Mouse (Mus musculus) limb, embryonic 12.5 days (tissue): Measurements from ENCODE around the gene Olfr201. TPM values are rescaled to one million over a fixed set of nuclear protein-coding genes. Genes with fewer than 3 reads are reported as not detected.
"Not testable (repeated sequence)": the region's sequence is repeated elsewhere in the genome, so short reads cannot be mapped to it uniquely, and the experiment has no call there.

Experiments
- ATAC-seq: fragments of 200-750 bp; cut with Nextera tagmentation; 2 replicates; pipeline ENCODE4 v1.8.0; 2017; ENCODE audit warnings: low read depth, moderate TSS enrichment; ENCODE audit not compliant: insufficient number of reproducible peaks, insufficient read depth, low FRiP score, low TSS enrichment
- H3K27ac ChIP-seq: fragments of 300-500 bp; sonication (generic); 2 replicates; pipeline ENCODE4 v1.5.1; 2016; ENCODE audit warnings: mild to moderate bottlenecking, moderate library complexity
- H3K27me3 ChIP-seq: fragments of 300-500 bp; sonication (generic); 2 replicates; pipeline ENCODE4 v1.6.1; 2016; ENCODE audit warnings: mild to moderate bottlenecking, moderate library complexity
- H3K36me3 ChIP-seq: fragments of 300-500 bp; sonication (generic); 2 replicates; pipeline ENCODE4 v1.6.1; 2016; ENCODE audit warnings: mild to moderate bottlenecking, moderate library complexity
- H3K4me1 ChIP-seq: fragments of 300-500 bp; sonication (generic); replicated peaks from 2 replicates; pipeline ENCODE4 v1.6.1; 2016
- H3K4me2 ChIP-seq: fragments of 300-500 bp; sonication (generic); 2 replicates; pipeline ENCODE4 v1.6.1; 2016; ENCODE audit warnings: mild to moderate bottlenecking, moderate library complexity
- H3K4me3 ChIP-seq: fragments of 300-500 bp; sonication (generic); replicated peaks from 2 replicates; pipeline ENCODE4 v1.5.1; 2016; ENCODE audit warnings: mild to moderate bottlenecking
- H3K9ac ChIP-seq: fragments of 300-500 bp; sonication (generic); replicated peaks from 2 replicates; pipeline ENCODE4 v1.6.1; 2016; ENCODE audit warnings: mild to moderate bottlenecking, moderate library complexity
- H3K9me3 ChIP-seq: fragments of 300-500 bp; sonication (generic); 2 replicates; pipeline ENCODE4 v1.6.1; 2016; ENCODE audit warnings: mild to moderate bottlenecking, moderate library complexity
- WGBS: fragments of 180-500 bp; shearing (Covaris S2); methylation state at CpG from one replicate; pipeline ENCODE4 v1.1.7; 2016; 5-methylcytosine and 5-hydroxymethylcytosine counted together
- polyA plus RNA-seq: library from polyadenylated mRNA; unstranded; fragments of >200 nt; fragmentation: Nextera tagmentation; extraction: Ambion mirVana; gene quantifications from 2 replicates; pipeline ENCODE4 v1.2.1, GENCODE M21; 2016

Olfr201 gene
- polyA plus RNA-seq, result not detected in 2 replicates

DNA sequence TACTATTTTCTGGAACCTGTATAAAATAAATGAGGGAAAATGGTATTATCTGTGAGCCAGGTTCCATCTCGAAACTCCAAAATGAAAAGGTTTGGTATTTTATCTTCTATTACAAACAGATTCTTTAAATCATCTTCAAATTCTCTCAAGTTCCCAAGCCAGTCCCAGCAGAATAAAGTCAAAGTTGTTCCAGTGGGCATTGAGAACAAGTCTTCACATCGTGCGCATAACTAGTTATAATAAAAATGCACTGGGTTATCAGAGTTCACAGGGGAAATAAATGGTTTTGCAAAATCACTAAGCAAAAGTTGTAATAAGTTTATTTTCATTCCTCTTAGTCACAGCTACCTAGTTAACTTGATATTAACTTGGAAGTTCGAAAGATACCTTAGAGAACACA is at the start of gene Olfr201:
TSS of gene Olfr201 (minus strand) at position 101 of the 400 bp plus-strand sequence.
- H3K4me1 ChIP-seq, ATAC-seq, H3K9me3 ChIP-seq, H3K9ac ChIP-seq, H3K4me2 ChIP-seq, H3K27me3 ChIP-seq, H3K36me3 ChIP-seq, H3K4me3 ChIP-seq, H3K27ac ChIP-seq: not testable (repeated sequence)
- WGBS, result 86% methylated on average over 4 of the region's 4 CpGs

DNA sequence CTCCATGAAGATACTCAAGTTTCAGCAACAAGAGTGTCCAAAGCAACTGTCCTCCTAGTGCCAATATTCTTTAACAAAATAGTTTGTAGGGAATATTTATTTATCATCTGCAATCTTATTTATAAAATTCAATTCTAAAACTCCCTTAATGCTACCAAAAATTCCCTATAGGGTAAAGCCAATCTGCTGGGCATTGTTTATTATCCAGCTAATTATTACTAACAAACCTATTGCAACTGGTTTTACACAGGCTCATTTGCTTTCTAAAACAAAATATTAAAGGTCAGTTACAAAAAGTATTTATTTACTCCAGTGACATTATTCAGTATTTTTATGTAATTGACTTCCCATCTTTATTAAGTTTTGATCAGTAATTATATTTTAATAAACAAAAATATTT is 45.7 kb upstream of the Olfr201 start, which contains the start of gene Olfr204:
TSS of gene Olfr204 (minus strand) at position 101 of the 400 bp plus-strand sequence.
- Histone ChIP-seq H3K4me1 (no peaks in the 10 kb centered on the region), H3K9ac (no peak within 1 kb of the TSS), H3K4me2 (no peak within 1 kb of the TSS), H3K27ac (no peak within 1 kb of the TSS), H3K9me3 (no peaks in the 10 kb centered on the region), H3K36me3 (no peaks in the 10 kb centered on the region), H3K4me3 (no peak within 1 kb of the TSS), H3K27me3 (no peaks in the 10 kb centered on the region)
- ATAC-seq, result no peak

DNA sequence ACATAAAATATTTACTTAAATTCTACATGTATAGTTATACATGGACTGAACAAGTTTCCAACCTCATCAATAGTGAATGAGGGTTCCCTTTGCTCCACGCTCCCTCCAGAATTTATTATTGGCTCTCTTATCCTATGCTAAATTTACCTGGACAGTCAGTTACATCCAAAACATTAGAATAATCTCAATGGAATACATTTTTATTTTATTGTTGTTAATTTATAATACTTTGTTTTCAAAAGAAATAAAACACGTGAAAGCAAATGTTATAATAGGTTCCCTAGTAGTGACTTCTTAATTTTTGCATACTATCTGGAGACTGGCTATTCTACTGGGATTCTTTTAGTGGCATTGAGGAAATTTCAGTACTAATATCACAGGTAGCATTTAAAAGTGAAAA is 26.1 kb upstream of the Olfr201 start, which contains the start of gene Olfr203:
TSS of gene Olfr203 (plus strand) at position 301 of the 400 bp plus-strand sequence.
- no peak within 1 kb of the TSS for H3K4me3 ChIP-seq
- 82% methylated on average over 2 of the region's 2 CpGs for WGBS
- H3K27me3 ChIP-seq, result no peaks in the 10 kb centered on the region
- no peak within 1 kb of the TSS for H3K4me2 ChIP-seq
- no peaks in the 10 kb centered on the region for H3K4me1 ChIP-seq
- H3K36me3 ChIP-seq, result no peaks in the 10 kb centered on the region
- H3K9me3 ChIP-seq, result no peaks in the 10 kb centered on the region
- H3K9ac ChIP-seq, result no peak within 1 kb of the TSS
- no peak within 1 kb of the TSS for H3K27ac ChIP-seq
- ATAC-seq, result no peak

DNA sequence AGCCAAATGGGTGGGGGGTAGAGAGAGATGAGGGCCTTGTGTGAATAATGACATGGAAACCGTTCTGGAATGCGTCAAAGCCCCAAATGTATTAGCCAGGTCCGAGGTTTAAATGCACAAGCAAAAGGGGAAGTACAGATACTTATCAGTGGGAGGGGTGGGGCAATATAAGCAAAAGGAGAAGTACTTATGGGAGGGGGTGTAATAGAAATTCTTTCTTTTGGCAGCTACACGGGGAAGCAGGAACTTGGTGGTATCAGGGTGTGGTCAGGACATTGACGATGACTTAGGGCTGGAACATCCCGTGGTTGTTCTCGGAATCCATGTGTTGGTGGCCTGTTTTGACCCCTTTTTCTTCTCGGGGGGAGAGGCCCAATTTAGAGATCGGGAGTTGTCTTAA is 15.1 kb upstream of the Olfr201 start:
- H3K4me1 ChIP-seq, H3K27me3 ChIP-seq, H3K4me2 ChIP-seq, ATAC-seq, H3K9ac ChIP-seq, H3K4me3 ChIP-seq, H3K36me3 ChIP-seq, H3K9me3 ChIP-seq, H3K27ac ChIP-seq: not testable (repeated sequence)
- 82% methylated on average over 9 of the region's 9 CpGs for WGBS

DNA sequence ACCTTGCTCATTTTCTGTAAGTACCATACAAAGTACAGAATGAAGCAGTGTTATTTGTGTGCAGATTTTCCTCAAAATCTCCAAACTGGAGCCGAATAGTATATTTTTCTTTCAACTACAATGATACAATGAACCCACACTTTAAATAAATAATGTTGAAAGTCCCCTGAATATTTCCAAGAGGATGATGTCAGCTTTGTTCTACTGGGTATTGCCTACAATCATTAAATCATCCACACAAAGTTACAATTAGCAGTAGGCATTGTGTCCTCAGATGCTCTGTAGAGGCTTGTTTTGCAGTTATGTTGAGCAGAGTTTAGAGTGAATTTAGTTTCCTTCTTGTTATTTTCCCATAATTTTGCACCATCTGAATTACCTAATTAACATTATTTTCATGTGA is 14.3 kb upstream of the Olfr201 start, which contains the start of gene Olfr202:
TSS of gene Olfr202 (minus strand) at position 101 of the 400 bp plus-strand sequence.
- H3K9me3 ChIP-seq, result no peaks in the 10 kb centered on the region
- no peaks in the 10 kb centered on the region for H3K27me3 ChIP-seq
- no peak within 1 kb of the TSS for H3K27ac ChIP-seq
- H3K9ac ChIP-seq, result no peak within 1 kb of the TSS
- no peak within 1 kb of the TSS for H3K4me3 ChIP-seq
- ATAC-seq, result no peak
- WGBS, result 90% methylated on average over 1 of the region's 1 CpGs
- no peaks in the 10 kb centered on the region for H3K4me1 ChIP-seq
- H3K36me3 ChIP-seq, result no peaks in the 10 kb centered on the region
- H3K4me2 ChIP-seq, result no peak within 1 kb of the TSS

DNA sequence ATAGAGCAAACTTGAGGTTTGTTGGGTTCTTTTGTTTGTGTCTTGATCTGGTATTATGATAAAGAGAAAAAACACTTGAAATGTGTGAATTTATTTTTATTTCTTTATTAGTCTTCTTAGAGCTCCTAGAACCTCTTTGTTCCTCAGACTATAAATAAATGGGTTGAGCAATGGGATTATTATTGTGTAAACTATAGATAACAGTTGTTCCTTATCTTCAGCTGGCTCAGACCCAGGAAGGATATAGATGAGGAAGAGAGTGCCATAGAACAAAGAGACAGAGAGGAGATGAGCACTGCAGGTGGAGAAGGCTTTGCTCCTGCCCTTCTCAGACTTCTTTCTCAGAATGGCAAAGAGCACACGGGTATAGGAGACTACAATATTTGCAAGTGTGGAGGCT is 11.0 kb upstream of the Olfr201 start:
- ATAC-seq, result no peak
- 81% methylated on average over 1 of the region's 1 CpGs for WGBS

DNA sequence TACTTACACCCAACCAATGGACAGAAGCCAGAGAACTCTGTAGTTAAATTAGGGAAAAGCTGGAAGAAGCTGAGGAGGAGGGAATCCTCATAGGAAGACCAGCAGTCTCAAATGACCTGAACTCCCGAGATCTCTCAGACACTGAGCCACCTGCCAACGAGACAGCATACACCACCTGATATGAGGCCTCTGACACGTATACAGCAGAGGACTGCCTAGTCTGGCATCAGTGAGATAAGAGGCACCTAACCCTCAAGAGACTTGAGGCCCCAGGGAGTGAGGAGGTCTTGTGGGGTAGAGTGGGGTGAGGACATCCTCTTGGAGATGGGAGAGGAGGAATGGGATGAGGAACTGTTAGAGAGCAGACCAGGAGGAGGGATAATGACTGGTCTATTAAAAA is 8.1 kb upstream of the Olfr201 start:
- Histone ChIP-seq H3K36me3 (no peaks in the 10 kb centered on the region), H3K9ac (no peak overlapping the region), H3K4me1 (no peaks in the 10 kb centered on the region), H3K27me3 (no peaks in the 10 kb centered on the region), H3K27ac (no peak overlapping the region), H3K9me3 (no peaks in the 10 kb centered on the region), H3K4me2 (no peak overlapping the region), H3K4me3 (no peak overlapping the region)
- ATAC-seq, result no peak
- 77% methylated on average over 3 of the region's 3 CpGs for WGBS

More for the DNA sequence above, 11.0 kb upstream of the Olfr201 start:
- no peak overlapping the region for H3K9ac ChIP-seq
- H3K4me2 ChIP-seq, result no peak overlapping the region
- H3K4me3 ChIP-seq, result no peak overlapping the region
- H3K4me1 ChIP-seq, result no peaks in the 10 kb centered on the region
- H3K27me3 ChIP-seq, result no peaks in the 10 kb centered on the region
- no peaks in the 10 kb centered on the region for H3K9me3 ChIP-seq
- H3K36me3 ChIP-seq, result no peaks in the 10 kb centered on the region
- no peak overlapping the region for H3K27ac ChIP-seq

DNA sequence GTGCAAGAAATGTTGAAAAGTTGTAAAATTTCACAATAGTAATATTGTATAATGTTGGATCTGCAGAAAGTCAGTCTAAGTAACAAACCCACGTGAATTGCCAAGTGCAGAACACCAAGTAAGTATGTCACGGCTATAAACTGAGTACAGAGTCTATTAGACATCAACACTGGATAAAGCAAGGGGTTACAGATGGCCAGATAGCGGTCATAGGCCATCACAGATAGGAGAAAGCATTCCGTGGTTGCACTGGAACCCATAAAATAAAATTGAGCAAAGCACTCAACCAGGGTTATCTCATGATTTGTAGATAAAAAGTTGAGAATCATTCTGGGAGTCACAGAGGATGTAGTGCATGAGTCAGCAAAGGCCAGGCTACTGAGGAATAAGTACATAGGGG is 3.3 kb downstream of the Olfr201 start:
- not testable (repeated sequence) for ATAC-seq, H3K27ac ChIP-seq, H3K36me3 ChIP-seq, H3K9ac ChIP-seq, H3K9me3 ChIP-seq, H3K4me3 ChIP-seq, H3K27me3 ChIP-seq, H3K4me1 ChIP-seq, H3K4me2 ChIP-seq
- WGBS, result 78% methylated on average over 4 of the region's 4 CpGs

DNA sequence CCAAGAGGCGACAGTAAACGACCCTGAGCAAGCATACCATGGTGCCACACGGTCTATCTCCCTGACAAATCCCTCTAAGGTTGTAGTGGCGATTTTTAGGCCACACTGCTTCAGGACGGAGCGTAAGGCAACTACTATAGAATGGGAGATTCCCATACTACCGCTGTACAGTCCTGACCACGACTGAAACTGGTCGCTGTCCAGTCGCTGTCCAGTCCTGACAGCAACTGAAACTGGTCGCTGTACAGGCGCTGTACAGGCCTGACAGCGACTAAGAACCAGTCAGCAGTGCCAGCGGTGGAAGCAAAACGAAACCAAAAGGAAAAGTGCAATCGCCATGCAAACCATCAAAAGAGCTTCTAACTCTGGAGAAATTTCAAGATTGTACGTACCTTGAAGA is 22.7 kb downstream of the Olfr201 start:
- Histone ChIP-seq H3K4me2 (no peak overlapping the region), H3K27me3 (no peaks in the 10 kb centered on the region), H3K36me3 (no peaks in the 10 kb centered on the region), H3K4me1 (no peaks in the 10 kb centered on the region), H3K9me3 (0 out of 2 replicates have a peak, but pooled peaks cover 4% of the 10 kb centered on the region), H3K4me3 (no peak overlapping the region), H3K9ac (no peak overlapping the region), H3K27ac (no peak overlapping the region)
- 84% methylated on average over 17 of the region's 17 CpGs for WGBS
- ATAC-seq, result no peak

DNA sequence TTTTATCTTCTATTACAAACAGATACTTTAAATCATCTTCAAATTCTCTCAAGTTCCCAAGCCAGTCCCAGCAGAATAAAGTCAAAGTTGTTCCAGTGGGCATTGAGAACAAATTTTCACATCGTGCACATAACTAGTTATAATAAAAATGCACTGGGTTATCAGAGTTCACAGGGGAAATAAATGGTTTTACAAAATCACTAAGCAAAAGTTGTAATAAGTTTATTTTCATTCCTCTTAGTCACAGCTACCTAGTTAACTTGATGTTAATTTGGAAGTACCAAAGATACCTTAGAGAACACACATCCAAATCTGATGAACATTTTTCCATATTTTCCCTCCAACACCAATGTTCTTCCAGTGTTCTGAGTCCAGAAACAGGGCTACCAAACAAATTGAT is 52.8 kb downstream of the Olfr201 start, which contains the start of gene Olfr199:
TSS of gene Olfr199 (minus strand) at position 101 of the 400 bp plus-strand sequence.
- not testable (repeated sequence) for H3K27ac ChIP-seq, H3K4me1 ChIP-seq, H3K27me3 ChIP-seq, H3K9ac ChIP-seq, H3K36me3 ChIP-seq, ATAC-seq, H3K4me3 ChIP-seq, H3K9me3 ChIP-seq, H3K4me2 ChIP-seq
- WGBS, result 80% methylated on average over 1 of the region's 1 CpGs

DNA sequence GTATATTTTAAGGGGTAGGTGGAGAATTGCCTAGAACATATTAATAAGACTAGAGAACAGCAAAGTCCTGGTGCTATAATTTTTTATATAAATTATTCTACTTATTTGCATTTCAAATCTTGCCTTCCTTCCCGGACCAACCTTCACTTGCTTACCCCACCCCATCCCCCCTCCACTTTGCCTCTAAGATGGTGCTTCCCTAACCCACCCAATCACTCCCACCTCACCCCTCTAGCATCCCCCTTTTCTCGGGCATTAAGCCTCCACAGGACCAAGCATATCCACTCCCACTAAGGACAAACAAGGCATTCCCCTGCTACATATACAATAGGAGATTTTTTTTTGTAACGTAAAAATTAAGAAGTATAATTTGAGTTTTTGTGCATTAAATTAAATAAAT is 54.6 kb downstream of the Olfr201 start:
- H3K9me3 ChIP-seq, H3K4me3 ChIP-seq, ATAC-seq, H3K36me3 ChIP-seq, H3K9ac ChIP-seq, H3K4me2 ChIP-seq, H3K27ac ChIP-seq, H3K4me1 ChIP-seq, H3K27me3 ChIP-seq: not testable (repeated sequence)
- 81% methylated on average over 3 of the region's 3 CpGs for WGBS
